Mouse (Mus musculus) hindbrain, postnatal 0 days (tissue): ENCODE results near the gene Xrcc4. TPM values are rescaled to one million over a fixed set of nuclear protein-coding genes. Genes with fewer than 3 reads are reported as not detected.
A peak's percentile ranks its signal among the peaks of the same experiment; 100 is the strongest.

Source experiments
- ATAC-seq: fragments of 200-750 bp; cut with Nextera tagmentation; 2 replicates; pipeline ENCODE4 v1.8.0; 2017; ENCODE audit warnings: mild to moderate bottlenecking, moderate TSS enrichment, moderate library complexity
- DNase-seq: peaks from one replicate; pipeline ENCODE4 v3.0.0-alpha.2; 2015; ENCODE audit warnings: low spot score
- H3K27ac ChIP-seq: fragments of 300-500 bp; sonication (generic); 2 replicates; pipeline ENCODE4 v1.5.1; 2014; ENCODE audit warnings: mild to moderate bottlenecking
- H3K27me3 ChIP-seq: fragments of 300-500 bp; sonication (generic); 2 replicates; pipeline ENCODE4 v1.6.1; 2014; ENCODE audit warnings: low read length, mixed read lengths; ENCODE audit not compliant: insufficient read depth
- H3K36me3 ChIP-seq: fragments of 300-500 bp; sonication (generic); 2 replicates; pipeline ENCODE4 v1.6.1; 2014; ENCODE audit warnings: low read length, mixed read lengths; ENCODE audit not compliant: insufficient read depth
- H3K4me1 ChIP-seq: fragments of 300-500 bp; sonication (generic); 2 replicates; pipeline ENCODE4 v1.6.1; 2014; ENCODE audit warnings: antibody characterized with exemption, low read length, mixed read lengths; ENCODE audit not compliant: insufficient read depth
- H3K4me2 ChIP-seq: fragments of 300-500 bp; sonication (generic); 2 replicates; pipeline ENCODE4 v1.6.1; 2014; ENCODE audit warnings: low read depth, mild to moderate bottlenecking, low read length, moderate library complexity, mixed read lengths
- H3K4me3 ChIP-seq: fragments of 300-500 bp; sonication (generic); 2 replicates; pipeline ENCODE4 v1.5.1; 2014; ENCODE audit warnings: low read length
- H3K9ac ChIP-seq: fragments of 300-500 bp; sonication (generic); replicated peaks from 2 replicates; pipeline ENCODE4 v1.6.1; 2014; ENCODE audit warnings: mild to moderate bottlenecking, low read length, moderate library complexity, mixed read lengths
- H3K9me3 ChIP-seq: fragments of 300-500 bp; sonication (generic); 2 replicates; pipeline ENCODE4 v1.6.1; 2016; ENCODE audit warnings: low read length, mixed read lengths
- CTCF ChIP-seq: IDR thresholded peaks from 2 replicates; pipeline ENCODE4 v1.5.1; 2016; ENCODE audit warnings: antibody characterized with exemption, control low read depth, low read depth
- WGBS: fragments of 180-500 bp; shearing (Covaris S2); extraction: QIAGEN DNeasy Blood & Tissue Kit; methylation state at CpG from one replicate; pipeline ENCODE4 v1.1.7; 2014; 5-methylcytosine and 5-hydroxymethylcytosine counted together
- polyA plus RNA-seq: library from polyadenylated mRNA; unstranded; fragments of >200 nt; fragmentation: Nextera tagmentation; extraction: Ambion mirVana; gene quantifications from 2 replicates; pipeline ENCODE4 v1.2.1, GENCODE M21; 2015
- total RNA-seq: library from RNA; depleted of rRNA; stranded (reverse); fragments of >200 nt; gene quantifications from 2 replicates; pipeline ENCODE4 v1.2.3, GENCODE M21; 2014

Xrcc4 gene
- total and polyA plus RNA-seq, 2 experiments from 2014 or later: 6.4 to 17.4 TPM

DNA sequence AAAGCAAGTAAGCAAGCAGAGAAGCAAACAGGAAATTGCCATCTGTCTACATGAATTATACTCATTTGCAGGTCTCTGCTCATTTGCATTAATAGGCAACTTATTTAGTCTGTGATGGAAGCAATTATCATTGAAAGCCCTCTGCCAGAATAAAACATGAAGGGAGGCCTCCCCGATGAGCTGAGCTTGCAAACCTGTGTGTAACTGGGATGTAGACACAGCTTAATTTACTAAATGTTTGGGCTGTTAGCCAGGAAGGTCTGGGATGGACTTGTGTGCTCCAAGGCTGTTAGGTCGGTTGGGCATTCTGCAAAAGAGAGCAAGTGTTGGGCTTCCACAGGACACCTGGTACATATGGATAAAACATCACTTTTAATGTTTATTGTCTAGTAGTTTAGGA is 208.1 kb downstream of the Xrcc4 start:
- DNase-seq: peak; percentile 54
- 19% methylated on average over 2 of the region's 2 CpGs for WGBS
- no peaks in the 10 kb centered on the region for H3K9me3 ChIP-seq
- TF ChIP-seq CTCF: no peak
- no peaks in the 10 kb centered on the region for H3K36me3 ChIP-seq
- H3K4me1 ChIP-seq: no peaks in the 10 kb centered on the region
- H3K27me3 ChIP-seq: no peaks in the 10 kb centered on the region
- no peak overlapping the region for H3K4me2 ChIP-seq
- H3K27ac ChIP-seq: no peak overlapping the region
- no peak overlapping the region for H3K4me3 ChIP-seq
- H3K9ac ChIP-seq: no peak overlapping the region
- ATAC-seq: peak; percentile 38; the same call in 1 of the 2 replicates

DNA sequence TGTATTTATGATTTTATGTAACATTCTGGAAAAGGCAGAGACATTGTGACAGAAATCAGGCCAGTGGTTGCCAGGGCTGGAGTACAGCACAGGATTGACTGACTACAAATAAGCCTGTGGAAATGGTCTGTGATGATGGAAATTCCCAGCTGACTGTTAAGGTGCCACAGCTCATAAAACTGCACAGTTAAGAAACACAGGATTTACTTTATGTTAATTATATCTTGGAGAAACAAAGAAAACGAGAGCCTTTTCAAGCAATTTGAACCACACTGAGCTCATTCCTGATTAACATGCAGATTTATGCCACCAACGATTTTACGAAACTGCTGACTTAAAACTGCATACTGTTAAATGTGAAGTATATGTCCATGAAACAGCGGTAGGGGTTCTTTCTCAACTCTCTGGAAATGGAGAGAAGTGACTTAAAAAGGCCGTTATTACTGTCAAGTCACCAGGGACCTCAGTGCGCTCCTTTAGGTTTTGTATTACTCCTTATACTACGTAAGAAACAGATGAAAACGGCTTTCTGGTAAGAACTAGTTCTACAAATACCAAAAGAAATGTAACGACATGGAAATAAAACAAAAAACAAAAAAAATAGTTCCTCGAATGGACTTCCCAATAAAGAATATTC is 210.5 kb downstream of the Xrcc4 start:
- ATAC-seq: 0 out of 2 replicates have a peak, but pooled peaks have one; percentile 40
- Histone ChIP-seq H3K4me2 (peak overlapping the region; percentile 21), H3K9ac (no peak overlapping the region), H3K4me3 (no peak overlapping the region), H3K4me1 (no peaks in the 10 kb centered on the region), H3K36me3 (no peaks in the 10 kb centered on the region), H3K27me3 (no peaks in the 10 kb centered on the region), H3K27ac (no peak overlapping the region), H3K9me3 (no peaks in the 10 kb centered on the region)
- no peak for TF ChIP-seq CTCF
- peak; percentile 17 for DNase-seq
- 64% methylated on average over 10 of the region's 10 CpGs for WGBS

DNA sequence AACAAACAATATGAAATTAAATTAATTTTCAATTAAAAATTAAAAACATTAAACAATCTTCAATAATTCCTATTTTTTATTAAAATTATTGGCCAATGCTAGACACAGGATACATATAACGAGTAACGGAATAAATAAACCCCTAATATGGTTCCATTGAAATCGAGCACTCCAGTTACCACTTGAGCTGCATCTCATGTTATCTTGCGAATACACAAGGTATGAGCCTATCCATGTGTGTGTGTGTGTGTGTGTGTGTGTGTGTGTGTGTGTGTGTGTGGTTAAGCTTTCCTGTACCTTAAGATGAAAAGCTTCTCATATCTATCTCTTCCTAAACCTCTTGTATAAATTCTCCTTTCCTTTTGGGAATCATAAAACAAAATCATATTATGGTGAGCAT is 213.9 kb downstream of the Xrcc4 start:
- H3K27ac ChIP-seq: no peak overlapping the region
- no peaks in the 10 kb centered on the region for H3K9me3 ChIP-seq
- DNase-seq (no peak), ATAC-seq (no peak)
- H3K4me1 ChIP-seq: no peaks in the 10 kb centered on the region
- H3K4me3 ChIP-seq: no peak overlapping the region
- no peak overlapping the region for H3K9ac ChIP-seq
- no peaks in the 10 kb centered on the region for H3K27me3 ChIP-seq
- 97% methylated on average over 4 of the region's 4 CpGs for WGBS
- H3K36me3 ChIP-seq: no peaks in the 10 kb centered on the region
- no peak for TF ChIP-seq CTCF
- H3K4me2 ChIP-seq: no peak overlapping the region

GRCm38 (mm10) chr13:89872725-89873124 is 216.7 kb downstream of the Xrcc4 start:
- Histone ChIP-seq H3K4me3 (no peak overlapping the region), H3K4me1 (no peaks in the 10 kb centered on the region), H3K9ac (no peak overlapping the region), H3K36me3 (no peaks in the 10 kb centered on the region), H3K27ac (no peak overlapping the region), H3K9me3 (no peaks in the 10 kb centered on the region), H3K27me3 (no peaks in the 10 kb centered on the region), H3K4me2 (no peak overlapping the region)
- no peak for ATAC-seq
- WGBS: 87% methylated on average over 3 of the region's 3 CpGs
- no peak for TF ChIP-seq CTCF
- DNase-seq: no peak

DNA sequence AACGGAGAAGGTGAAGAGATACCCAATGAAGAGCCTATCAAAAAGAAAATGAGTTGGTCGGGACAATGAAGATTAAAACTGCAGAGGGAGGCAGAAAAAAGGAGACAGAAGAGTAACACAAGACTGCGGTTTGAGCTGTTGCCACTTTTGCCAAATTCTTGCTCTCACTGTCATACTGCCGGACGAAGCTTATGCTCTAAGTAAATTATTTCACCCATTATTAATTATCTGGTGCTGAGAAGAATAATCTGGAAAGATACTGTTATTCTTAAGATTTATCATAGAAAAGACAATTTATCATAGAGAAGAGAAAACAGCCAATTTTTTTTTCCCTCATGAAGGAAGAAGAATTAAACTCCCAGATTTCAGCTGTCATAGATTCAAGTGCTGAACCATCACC is 235.3 kb downstream of the Xrcc4 start:
- DNase-seq (no peak), ATAC-seq (no peak)
- Histone ChIP-seq H3K27ac (no peak overlapping the region), H3K4me2 (no peak overlapping the region), H3K9me3 (no peaks in the 10 kb centered on the region), H3K4me3 (no peak overlapping the region), H3K9ac (no peak overlapping the region), H3K36me3 (no peaks in the 10 kb centered on the region), H3K27me3 (no peaks in the 10 kb centered on the region), H3K4me1 (no peaks in the 10 kb centered on the region)
- 88% methylated on average over 5 of the region's 5 CpGs for WGBS
- no peak for TF ChIP-seq CTCF

DNA sequence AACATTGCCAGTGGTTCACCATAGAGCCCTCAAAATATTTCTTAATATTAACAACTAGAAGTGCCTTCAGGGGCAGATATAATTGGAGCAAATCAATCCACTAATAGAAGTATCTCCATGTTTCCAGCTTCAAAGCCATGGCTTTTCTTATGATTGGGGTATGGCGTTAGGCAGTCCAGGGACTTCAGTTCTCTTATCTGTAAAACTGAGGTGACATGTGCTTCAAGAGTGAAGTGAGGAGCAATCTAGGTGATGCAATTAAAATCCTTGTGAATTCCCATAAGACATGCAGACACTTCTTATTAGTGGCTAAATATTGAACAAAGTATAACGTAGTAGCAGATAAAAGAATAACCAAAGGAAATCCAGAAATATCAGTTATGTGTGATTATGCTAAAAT is 238.7 kb downstream of the Xrcc4 start:
- H3K9me3 ChIP-seq: no peaks in the 10 kb centered on the region
- H3K4me1 ChIP-seq: no peaks in the 10 kb centered on the region
- no peak for ATAC-seq
- H3K4me2 ChIP-seq: no peak overlapping the region
- H3K27me3 ChIP-seq: no peaks in the 10 kb centered on the region
- no peak for DNase-seq
- no peak overlapping the region for H3K4me3 ChIP-seq
- H3K27ac ChIP-seq: no peak overlapping the region
- TF ChIP-seq CTCF: no peak
- no peaks in the 10 kb centered on the region for H3K36me3 ChIP-seq
- H3K9ac ChIP-seq: no peak overlapping the region
- WGBS: 92% methylated on average over 2 of the region's 2 CpGs

DNA sequence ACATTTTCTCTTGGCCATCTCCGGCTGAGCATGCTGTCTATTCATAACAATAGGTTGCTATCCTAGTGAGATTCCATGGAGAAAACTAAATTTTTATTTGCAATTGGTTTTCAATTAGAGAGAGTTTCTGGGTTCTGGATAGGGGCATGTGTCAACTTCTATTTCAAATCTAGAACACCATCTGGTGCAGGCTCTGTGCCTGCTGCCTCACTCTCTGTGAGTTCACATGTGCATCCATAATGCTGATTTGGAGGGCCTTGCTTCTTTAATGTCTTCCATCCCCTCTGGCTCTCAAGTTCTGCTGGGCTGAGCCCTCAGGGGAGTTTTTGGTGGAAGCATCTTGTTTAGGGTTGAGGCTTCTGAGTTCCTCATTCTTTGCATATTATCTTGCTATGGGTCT is 239.5 kb downstream of the Xrcc4 start:
- H3K9ac ChIP-seq: no peak overlapping the region
- no peak overlapping the region for H3K4me2 ChIP-seq
- ATAC-seq: no peak
- H3K27me3 ChIP-seq: no peaks in the 10 kb centered on the region
- H3K9me3 ChIP-seq: no peaks in the 10 kb centered on the region
- no peak for TF ChIP-seq CTCF
- no peak overlapping the region for H3K27ac ChIP-seq
- no peak overlapping the region for H3K4me3 ChIP-seq
- 87% methylated on average over 1 of the region's 1 CpGs for WGBS
- DNase-seq: no peak
- no peaks in the 10 kb centered on the region for H3K36me3 ChIP-seq
- H3K4me1 ChIP-seq: no peaks in the 10 kb centered on the region
